Mouse (Mus musculus): Measurements from ENCODE around the gene Prkcd. TPM values are rescaled to one million over a fixed set of nuclear protein-coding genes. Genes with fewer than 3 reads are reported as not detected.

Prkcd gene
- polyA plus RNA-seq, 2 experiments = 46.1 to 105 TPM

DNA sequence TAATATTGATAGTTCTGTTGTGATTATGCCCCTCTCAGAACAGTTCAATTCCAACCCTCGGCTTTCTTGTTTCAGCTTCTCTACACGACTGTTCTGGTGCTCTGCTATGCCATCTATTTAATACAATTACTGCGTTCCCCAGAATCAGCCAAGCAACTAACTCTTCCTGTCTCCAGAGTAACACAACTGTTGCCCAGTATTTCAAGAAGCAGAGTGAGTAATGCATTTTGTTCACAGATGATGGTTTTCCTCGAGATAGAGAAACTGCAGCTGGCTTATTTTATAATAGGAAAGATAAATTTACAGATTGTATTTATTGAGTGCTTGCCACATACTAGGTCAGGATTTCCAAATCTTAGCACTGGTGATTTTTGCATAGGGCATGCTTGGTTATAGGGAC, 40.6 kb upstream of the Prkcd start:
- H3K4me2 ChIP-seq (replicated peaks; ENCODE audit: low read depth, low read length, severe bottlenecking) = no peak overlapping the region
- no peaks in the 10 kb centered on the region for H3K27me3 ChIP-seq (ENCODE audit: control insufficient read depth, insufficient read depth, low read length)
- DNase-seq (ENCODE audit: low spot score) (no peak), ATAC-seq (ENCODE audit: low FRiP score, low read depth) (no peak)
- no peak overlapping the region for H3K9ac ChIP-seq (ENCODE audit: low read depth, low read length, severe bottlenecking)
- H3K27ac ChIP-seq (replicated peaks; ENCODE audit: low read depth, low read length) = no peak overlapping the region
- H3K36me3 ChIP-seq (ENCODE audit: control insufficient read depth, insufficient read depth, low read length) = peaks cover 66% of the 10 kb centered on the region
- no peak overlapping the region for H3K4me3 ChIP-seq (replicated peaks; ENCODE audit: low read length)
- WGBS = 89% methylated on average over 4 of the region's 4 CpGs
- H3K4me1 ChIP-seq (ENCODE audit: control insufficient read depth, insufficient read depth, low read length) = no peaks in the 10 kb centered on the region
- H3K9me3 ChIP-seq (ENCODE audit: control insufficient read depth, low read length) = no peaks in the 10 kb centered on the region
- TF ChIP-seq POLR2A (IDR thresholded peaks at IDR 0.05; ENCODE audit: borderline replicate concordance, extremely low read depth, insufficient read depth, insufficient read length) = no peak

DNA sequence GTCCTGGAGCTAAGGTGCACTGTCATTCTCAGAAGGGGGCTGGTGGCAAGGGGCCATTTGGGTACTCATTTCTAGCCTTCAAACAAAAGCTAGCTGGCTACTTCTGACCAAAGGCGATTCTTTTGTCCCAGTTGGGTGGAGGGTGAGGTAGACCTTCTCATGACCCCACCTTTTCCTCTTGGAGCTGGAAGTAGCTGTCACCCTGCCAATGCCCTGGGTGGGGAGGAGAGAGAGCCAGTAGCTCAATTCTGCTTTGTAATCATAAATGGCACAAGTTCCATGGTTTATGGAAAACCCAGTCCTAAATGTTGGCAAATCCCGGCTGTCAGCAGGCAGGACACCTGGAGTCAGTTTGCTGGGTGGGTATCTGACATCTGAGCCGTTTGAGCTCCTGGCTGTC, 40.1 kb upstream of the Prkcd start:
- no peak for TF ChIP-seq POLR2A (IDR thresholded peaks at IDR 0.05; ENCODE audit: borderline replicate concordance, extremely low read depth, insufficient read depth, insufficient read length)
- no peak overlapping the region for H3K27ac ChIP-seq (replicated peaks; ENCODE audit: low read depth, low read length)
- ATAC-seq (ENCODE audit: low FRiP score, low read depth) = no peak
- DNase-seq (ENCODE audit: low spot score) = no peak
- H3K4me3 ChIP-seq (replicated peaks; ENCODE audit: low read length) = no peak overlapping the region
- no peaks in the 10 kb centered on the region for H3K27me3 ChIP-seq (ENCODE audit: control insufficient read depth, insufficient read depth, low read length)
- no peaks in the 10 kb centered on the region for H3K4me1 ChIP-seq (ENCODE audit: control insufficient read depth, insufficient read depth, low read length)
- peaks cover 67% of the 10 kb centered on the region for H3K36me3 ChIP-seq (ENCODE audit: control insufficient read depth, insufficient read depth, low read length)
- WGBS = 70% methylated on average over 3 of the region's 3 CpGs
- H3K9me3 ChIP-seq (ENCODE audit: control insufficient read depth, low read length) = no peaks in the 10 kb centered on the region
- no peak overlapping the region for H3K9ac ChIP-seq (ENCODE audit: low read depth, low read length, severe bottlenecking)
- H3K4me2 ChIP-seq (replicated peaks; ENCODE audit: low read depth, low read length, severe bottlenecking) = no peak overlapping the region

DNA sequence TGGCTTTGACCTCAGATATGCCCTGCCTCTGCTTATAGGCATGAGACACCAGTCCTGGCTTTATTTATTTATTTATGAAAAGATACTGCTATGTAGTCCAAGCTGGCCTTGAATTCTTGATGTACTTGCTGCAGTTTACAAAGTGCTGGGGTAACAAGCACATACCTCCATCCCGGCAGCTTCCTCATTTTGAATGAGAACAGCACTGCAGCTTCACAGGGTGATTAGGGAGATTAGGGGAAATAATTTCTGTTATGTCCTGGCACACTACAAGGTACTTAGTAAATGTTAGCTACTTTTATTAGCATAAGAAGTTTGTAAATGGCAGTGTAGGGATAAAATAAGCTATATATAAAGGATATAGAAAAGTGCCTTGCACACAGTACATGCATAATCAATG, 29.5 kb upstream of the Prkcd start:
- Histone ChIP-seq H3K4me3 (replicated peaks; ENCODE audit: low read length) (no peak overlapping the region), H3K4me1 (ENCODE audit: control insufficient read depth, insufficient read depth, low read length) (peaks cover 4% of the 10 kb centered on the region), H3K4me2 (replicated peaks; ENCODE audit: low read depth, low read length, severe bottlenecking) (no peak overlapping the region), H3K9me3 (ENCODE audit: control insufficient read depth, low read length) (no peaks in the 10 kb centered on the region), H3K27ac (replicated peaks; ENCODE audit: low read depth, low read length) (no peak overlapping the region), H3K36me3 (ENCODE audit: control insufficient read depth, insufficient read depth, low read length) (peaks cover 23% of the 10 kb centered on the region), H3K27me3 (ENCODE audit: control insufficient read depth, insufficient read depth, low read length) (no peaks in the 10 kb centered on the region), H3K9ac (ENCODE audit: low read depth, low read length, severe bottlenecking) (no peak overlapping the region)
- TF ChIP-seq POLR2A (IDR thresholded peaks at IDR 0.05; ENCODE audit: borderline replicate concordance, extremely low read depth, insufficient read depth, insufficient read length) = no peak
- no peak for DNase-seq (ENCODE audit: low spot score)
- WGBS = 91% methylated on average over 1 of the region's 1 CpGs
- no peak for ATAC-seq (ENCODE audit: low FRiP score, low read depth)

DNA sequence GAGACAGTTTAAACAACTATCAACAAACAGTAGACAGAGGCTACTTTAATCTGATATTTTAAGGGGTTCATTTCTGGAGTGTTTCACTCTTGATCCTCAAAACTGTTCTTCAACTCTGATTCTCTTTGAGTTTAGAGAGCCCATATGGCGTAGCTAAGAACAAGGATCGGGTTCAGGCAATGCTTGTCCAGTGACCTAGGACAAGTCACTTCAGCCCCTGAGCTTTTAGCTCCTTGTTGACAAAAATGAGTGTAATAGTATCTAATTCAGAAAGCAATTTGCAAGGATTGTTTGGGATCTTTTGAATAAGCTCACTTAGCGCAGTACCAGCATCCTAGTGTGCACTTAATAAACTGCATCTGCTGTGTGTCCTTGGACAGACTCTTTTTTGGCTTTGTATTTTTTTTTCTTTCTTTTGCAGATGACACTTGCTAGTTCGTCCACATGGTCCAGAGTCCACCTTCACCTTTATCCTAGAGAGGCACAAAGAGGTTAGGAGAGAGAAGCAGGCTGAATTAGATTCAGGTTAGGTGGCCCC, 28.8 kb upstream of the Prkcd start:
- WGBS = 43% methylated on average over 4 of the region's 4 CpGs
- no peak for DNase-seq (ENCODE audit: low spot score)
- H3K4me1 ChIP-seq (ENCODE audit: control insufficient read depth, insufficient read depth, low read length) = peaks cover 4% of the 10 kb centered on the region
- no peaks in the 10 kb centered on the region for H3K9me3 ChIP-seq (ENCODE audit: control insufficient read depth, low read length)
- 0 out of 2 replicates have a peak, but pooled peaks have one; percentile 7 for ATAC-seq (ENCODE audit: low FRiP score, low read depth)
- peak overlapping the region; percentile 52 for H3K4me2 ChIP-seq (replicated peaks; ENCODE audit: low read depth, low read length, severe bottlenecking)
- H3K9ac ChIP-seq (ENCODE audit: low read depth, low read length, severe bottlenecking) = peak overlapping the region; percentile 98
- TF ChIP-seq POLR2A (IDR thresholded peaks at IDR 0.05; ENCODE audit: borderline replicate concordance, extremely low read depth, insufficient read depth, insufficient read length) = no peak
- H3K4me3 ChIP-seq (replicated peaks; ENCODE audit: low read length) = peak overlapping the region; percentile 85
- peak overlapping the region; percentile 88 for H3K27ac ChIP-seq (replicated peaks; ENCODE audit: low read depth, low read length)
- H3K27me3 ChIP-seq (ENCODE audit: control insufficient read depth, insufficient read depth, low read length) = no peaks in the 10 kb centered on the region
- peaks cover 16% of the 10 kb centered on the region for H3K36me3 ChIP-seq (ENCODE audit: control insufficient read depth, insufficient read depth, low read length)

DNA sequence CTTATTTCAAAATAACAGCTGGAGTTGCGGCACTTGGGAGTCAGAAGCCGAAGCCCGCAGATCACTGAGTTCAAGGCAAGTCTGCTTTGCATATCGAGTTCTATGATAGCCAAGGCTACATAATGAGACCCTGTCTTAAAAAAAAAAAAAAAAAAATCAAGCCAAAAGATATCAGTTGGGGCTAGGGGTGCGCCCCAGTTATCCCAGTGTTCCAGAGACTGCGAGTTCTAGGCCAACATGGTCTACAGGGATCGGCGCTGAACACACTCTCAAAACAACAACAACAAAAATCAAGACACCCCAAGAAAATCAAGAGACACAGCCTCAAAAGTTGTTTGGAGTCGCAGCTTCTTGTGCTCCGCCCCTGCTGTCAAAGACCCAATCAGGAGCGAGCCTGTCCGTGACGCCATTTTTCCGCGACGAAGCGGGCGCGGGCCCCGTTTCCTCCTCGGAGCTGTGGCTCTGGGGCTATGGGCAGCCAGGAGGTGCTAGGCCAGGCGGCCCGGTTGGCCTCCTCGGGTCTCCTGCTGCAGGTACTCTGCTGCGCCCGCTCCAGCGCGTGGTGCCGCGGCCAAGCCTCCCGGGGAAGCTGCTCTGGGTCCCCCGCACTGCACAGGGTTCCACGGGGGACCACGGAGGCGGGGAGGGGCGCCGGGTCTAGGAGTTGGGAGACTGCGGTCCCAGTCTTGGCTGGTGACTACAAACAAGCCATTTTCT, 28.1 kb upstream of the Prkcd start, which contains the start of gene Rft1:
Rft1 (plus strand) TSS at position 418 of the 717 bp plus-strand sequence.
- peak; percentile 95 for ATAC-seq (ENCODE audit: low FRiP score, low read depth)
- DNase-seq (ENCODE audit: low spot score) = peak; percentile 95
- TF ChIP-seq POLR2A (IDR thresholded peaks at IDR 0.05; ENCODE audit: borderline replicate concordance, extremely low read depth, insufficient read depth, insufficient read length) = peak; percentile 96
- Histone ChIP-seq H3K36me3 (ENCODE audit: control insufficient read depth, insufficient read depth, low read length) (peaks cover 9% of the 10 kb centered on the region), H3K9me3 (ENCODE audit: control insufficient read depth, low read length) (no peaks in the 10 kb centered on the region), H3K27ac (replicated peaks; ENCODE audit: low read depth, low read length) (peak within 1 kb of the TSS; percentile 88), H3K4me3 (replicated peaks; ENCODE audit: low read length) (peak within 1 kb of the TSS; percentile 85), H3K27me3 (ENCODE audit: control insufficient read depth, insufficient read depth, low read length) (no peaks in the 10 kb centered on the region), H3K4me1 (ENCODE audit: control insufficient read depth, insufficient read depth, low read length) (peaks cover 4% of the 10 kb centered on the region), H3K9ac (ENCODE audit: low read depth, low read length, severe bottlenecking) (peak within 1 kb of the TSS; percentile 98), H3K4me2 (replicated peaks; ENCODE audit: low read depth, low read length, severe bottlenecking) (peak within 1 kb of the TSS; percentile 52)
- WGBS = 3% methylated on average over 38 of the region's 38 CpGs

Measured in limb, embryonic 14.5 days (tissue).